Mouse (Mus musculus): ENCODE measurements around the gene Cox10. TPM values are rescaled to one million over a fixed set of nuclear protein-coding genes. Genes with fewer than 3 reads are reported as not detected.

Cox10 gene
- polyA plus RNA-seq, 1 experiment, result 10.9 TPM

GRCm38 (mm10) chr11:64000200-64000794, 79.0 kb downstream of the Cox10 start:
- DNase-seq (ENCODE audit: low read depth), result no peak

DNA sequence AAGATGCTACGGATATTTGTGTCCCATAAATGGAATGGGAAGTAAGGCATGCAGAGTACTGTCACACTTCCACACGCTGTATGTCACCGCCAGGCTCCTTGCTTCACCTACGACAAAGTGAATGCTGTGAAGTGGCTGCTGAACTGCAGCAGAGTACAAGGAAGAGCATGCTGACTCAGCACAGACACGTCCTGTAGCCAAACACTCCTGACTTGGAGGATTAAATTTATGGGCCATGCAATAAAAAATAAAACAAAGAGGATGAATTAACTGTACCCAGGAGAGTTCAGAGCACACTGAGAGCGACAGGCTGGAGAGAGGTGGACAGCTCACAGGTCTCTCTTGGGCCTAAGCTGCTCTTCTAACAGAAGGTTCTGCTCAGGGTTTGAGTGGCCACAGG, 79.8 kb downstream of the Cox10 start:
- DNase-seq (ENCODE audit: low read depth), result no peak

DNA sequence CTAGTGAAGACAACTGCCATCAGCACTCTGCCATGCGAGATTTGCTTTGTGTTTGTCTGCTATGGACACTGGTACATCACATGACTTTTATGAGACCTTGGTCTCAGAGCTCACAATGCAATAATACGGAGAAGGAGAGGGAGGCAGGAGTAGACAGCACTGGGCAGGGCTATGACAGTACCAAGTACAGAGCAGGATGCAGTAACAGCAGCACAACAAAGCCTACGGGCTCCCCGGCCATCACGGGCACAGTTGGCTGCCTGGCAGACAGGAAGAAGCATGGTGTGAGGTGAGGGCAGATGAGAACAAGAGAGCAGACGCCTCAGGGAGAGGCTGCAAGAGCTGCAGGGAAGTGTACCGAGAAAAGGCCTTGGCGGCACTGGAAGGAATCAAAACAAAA, 87.3 kb downstream of the Cox10 start:
- DNase-seq (ENCODE audit: low read depth), result no peak

GRCm38 (mm10) chr11:63990759-63991158, 88.5 kb downstream of the Cox10 start:
- no peak for DNase-seq (ENCODE audit: low read depth)

DNA sequence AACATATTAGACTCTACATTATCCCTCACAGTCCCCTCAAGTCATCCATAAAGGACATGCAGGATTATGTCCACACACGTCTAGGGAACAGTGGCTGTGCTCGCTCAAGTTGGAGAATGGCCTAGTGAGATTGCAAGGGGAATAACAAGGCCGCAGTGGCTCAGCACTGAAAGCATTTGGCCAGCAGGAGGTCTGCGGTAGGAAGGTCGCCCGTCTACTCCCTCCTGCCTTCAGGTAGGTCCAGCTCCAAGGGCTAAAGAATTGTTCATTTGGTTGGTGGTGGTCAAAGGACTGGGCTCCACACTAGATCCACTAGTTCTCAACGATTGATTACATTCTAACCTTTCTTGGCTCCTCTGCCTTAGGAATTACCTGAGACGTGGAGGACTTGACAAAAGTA, 89.0 kb downstream of the Cox10 start:
- no peak for DNase-seq (ENCODE audit: low read depth)

DNA sequence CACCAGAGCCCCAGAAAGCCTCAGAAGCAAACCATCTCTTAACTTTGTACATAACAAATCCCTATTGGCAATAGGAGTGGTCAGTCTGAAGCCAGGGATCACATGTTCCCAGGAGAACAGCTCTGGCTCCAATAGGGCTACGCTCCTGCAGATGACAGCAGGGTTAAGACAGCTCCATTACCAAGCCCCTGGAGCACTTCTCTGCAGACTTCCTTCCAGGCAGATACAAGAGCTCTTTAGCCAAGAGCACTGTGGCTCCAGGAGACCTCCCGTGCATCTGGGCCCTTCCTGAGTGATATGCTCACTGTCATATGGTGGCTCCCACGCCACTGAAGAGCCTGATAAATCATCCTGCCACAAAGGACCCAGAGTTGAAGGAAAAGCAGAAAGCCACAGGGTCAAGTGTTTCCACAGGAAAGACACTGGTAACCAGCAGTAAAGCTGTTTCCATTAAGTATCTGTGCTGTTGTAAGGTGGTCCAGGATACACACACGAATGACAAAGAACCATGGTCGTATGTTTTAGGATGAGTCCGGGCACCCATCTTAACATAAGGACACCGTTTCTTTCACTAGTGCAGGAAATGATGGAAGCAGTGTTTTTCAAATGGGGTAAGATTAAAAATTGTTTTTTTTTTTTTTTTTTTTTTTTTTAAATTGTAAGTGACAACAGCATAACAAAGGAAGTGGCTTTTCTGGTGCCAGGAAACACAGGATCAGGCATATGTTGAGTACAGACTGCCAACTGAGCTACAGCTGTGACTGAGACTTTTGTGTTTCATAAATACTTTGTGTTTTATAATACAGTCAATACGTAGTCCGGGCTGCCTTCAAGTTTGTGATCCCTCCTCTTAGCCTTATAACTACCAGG, 90.0 kb downstream of the Cox10 start:
- no peak for DNase-seq (ENCODE audit: low read depth)

- DNase-seq (ENCODE audit: low read depth), result no peak
Measured at GRCm38 (mm10) chr11:63988031-63988665, 91.1 kb downstream of the Cox10 start.

- DNase-seq (ENCODE audit: low read depth), result no peak
Measured at GRCm38 (mm10) chr11:63986710-63987109, 92.6 kb downstream of the Cox10 start.

- no peak for DNase-seq (ENCODE audit: low read depth)
Measured at GRCm38 (mm10) chr11:63985481-63985880, 93.8 kb downstream of the Cox10 start.

DNA sequence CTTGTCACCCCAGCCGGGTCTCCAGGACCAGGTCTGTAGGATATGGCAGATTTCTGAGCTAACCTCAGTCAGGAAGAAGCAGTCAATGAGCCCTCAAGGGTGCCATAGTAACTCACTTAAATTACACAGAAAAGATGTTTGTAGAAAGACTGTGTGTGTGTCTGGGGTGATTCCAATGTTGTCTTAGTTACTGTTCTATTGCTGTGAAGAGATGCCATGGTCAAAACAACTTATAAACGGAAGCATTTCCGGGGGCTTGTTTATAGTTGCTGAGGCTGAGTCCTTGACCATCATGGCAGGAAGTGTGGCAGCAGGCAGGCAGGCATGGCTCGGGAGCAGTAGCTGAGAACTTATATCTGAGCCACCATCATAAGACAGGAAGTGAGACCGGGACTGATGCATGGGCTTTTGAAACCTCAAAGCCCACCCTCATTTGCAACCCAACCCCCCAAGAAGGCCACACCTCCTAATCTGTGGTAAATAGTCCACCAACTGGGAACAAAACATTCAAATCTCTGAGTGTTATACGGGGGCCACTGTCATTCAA, 94.6 kb downstream of the Cox10 start:
- no peak for DNase-seq (ENCODE audit: low read depth)

- no peak for DNase-seq (ENCODE audit: low read depth)
Measured at GRCm38 (mm10) chr11:63977741-63978140, 101.5 kb downstream of the Cox10 start.

GRCm38 (mm10) chr11:63976775-63977174, 102.5 kb downstream of the Cox10 start:
- DNase-seq (ENCODE audit: low read depth), result no peak

DNA sequence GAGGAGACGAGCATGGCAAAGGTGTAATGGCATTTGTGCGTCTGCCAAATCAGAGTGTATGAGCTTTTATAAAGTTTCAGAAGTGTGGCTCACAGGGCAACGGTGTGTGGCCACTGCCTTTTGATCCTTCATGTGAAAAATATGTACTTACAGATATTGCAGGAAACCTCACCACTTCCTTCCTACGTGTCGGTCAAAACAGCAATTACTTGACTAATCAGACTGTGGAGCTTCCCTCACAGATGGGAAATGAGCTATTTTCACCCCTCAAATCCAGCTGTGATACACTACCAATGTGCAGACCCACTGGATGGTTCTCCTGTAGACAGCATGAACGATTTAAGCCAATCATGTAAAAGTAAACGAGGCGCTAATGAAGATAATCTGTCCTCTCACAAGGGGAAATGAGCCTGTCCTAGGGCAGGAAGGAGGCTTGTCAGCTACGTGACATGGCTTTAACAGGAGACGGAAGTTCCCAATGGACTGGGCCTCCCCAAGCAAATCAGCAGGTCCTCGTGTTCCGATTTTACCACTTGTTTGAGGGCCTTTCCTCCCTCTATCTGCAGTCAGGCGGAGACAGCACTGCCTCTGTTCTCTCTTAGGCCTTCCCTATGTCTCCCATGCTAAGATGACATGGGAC, 103.9 kb downstream of the Cox10 start:
- no peak for DNase-seq (ENCODE audit: low read depth)

DNA sequence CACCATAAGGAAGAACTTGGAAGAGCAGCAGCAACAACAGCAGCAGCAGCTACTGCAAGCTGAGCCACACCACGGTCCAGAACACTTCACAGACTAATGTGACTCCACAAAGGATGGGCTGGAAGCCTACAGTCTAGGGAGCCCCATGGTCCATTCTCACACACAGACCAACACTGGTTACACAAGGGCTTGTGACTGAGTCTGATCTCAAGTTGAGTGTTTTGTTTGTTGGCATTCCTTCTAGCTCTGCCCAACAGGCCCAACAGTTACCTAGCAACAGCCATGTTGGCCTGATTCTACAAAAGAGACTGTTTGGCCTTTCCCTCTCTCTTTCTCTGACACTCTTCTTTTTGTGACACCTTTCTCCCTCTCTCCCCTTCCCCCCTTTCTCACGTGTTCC, 105.3 kb downstream of the Cox10 start:
- no peak for DNase-seq (ENCODE audit: low read depth)

GRCm38 (mm10) chr11:63971462-63971861, 107.8 kb downstream of the Cox10 start:
- no peak for DNase-seq (ENCODE audit: low read depth)

DNA sequence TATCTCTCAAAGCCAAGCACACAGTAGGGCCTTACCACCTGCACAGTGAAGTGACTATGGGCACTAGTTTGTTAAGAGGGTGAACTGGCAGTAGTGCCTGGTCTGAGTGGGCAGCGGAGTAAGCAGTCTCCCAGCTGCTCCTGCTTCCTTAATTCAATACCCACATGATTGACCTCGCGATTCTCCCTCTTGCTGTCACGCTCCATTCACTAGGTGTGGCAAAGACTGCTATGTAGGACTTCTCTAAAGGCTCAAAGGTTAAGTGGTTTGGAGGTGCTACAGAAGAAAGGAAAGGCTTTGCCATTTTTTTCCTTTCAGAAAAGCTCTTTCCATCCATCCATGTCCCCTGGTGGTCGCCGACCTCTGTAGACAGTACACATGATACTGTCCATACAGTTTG, 108.5 kb downstream of the Cox10 start:
- DNase-seq (ENCODE audit: low read depth), result no peak

DNA sequence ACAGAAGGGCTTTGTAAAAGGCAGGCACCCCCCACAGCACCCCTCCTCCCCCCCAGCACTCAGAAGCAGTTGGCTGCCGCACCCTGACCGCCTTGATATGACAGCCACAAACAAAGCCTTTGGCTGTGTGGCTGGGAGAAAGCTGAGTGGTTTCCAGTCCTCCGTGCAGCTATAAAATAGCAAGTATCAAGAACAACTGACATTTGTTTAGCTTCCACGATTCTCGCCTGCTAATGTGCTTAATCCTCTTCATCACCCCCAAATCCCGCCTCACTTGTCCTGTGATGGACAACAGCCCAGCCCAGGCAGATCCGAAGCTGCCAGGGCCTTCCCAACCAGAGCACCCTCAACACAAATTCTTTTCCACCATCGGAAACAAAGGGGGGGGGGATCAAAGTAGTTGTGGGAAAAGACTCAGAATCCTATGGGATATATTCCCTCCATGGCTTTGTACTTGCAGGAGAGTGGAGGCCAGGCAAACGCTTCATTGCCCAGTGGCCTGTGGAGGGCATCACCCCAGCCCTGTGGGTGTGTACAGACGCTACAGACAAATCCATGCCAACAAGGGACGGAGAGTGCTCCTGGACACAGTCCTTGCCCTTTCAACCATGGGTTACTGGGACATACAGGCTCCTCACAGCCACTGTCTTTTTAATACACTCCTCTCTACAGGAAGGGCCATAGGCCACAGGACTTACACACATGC, 109.9 kb downstream of the Cox10 start:
- DNase-seq (ENCODE audit: low read depth), result no peak

DNA sequence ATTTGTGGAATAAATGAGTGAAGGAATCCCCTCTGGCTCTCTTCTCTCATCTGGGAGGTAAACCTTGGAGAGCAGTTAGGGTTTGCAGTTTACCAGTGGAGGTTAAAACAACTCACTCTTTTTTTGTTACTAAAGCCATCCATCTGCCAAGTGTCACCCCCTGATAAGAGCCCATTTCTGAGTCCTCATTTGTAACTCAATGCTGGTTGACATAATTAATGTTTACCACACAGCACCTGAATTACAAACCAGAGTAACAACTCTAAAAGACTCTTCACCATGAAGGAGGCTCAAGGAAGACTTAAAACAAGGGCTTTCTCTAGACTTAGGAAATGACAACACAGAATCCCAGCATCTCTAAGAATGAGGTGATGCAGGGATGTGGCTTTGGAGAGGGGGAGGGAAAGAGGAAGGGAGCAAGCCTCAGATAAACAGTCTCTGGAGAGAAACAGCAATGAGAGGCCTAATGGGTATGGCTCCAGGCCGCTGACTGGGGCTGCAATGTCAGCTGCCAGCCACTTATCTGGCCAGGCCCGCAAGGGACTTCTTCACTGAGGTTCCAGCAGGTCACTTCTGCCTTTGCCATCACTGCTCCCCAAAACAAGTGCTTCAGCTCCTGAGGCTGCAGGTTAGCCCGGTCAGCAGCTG, 110.8 kb downstream of the Cox10 start:
- DNase-seq (ENCODE audit: low read depth), result no peak

GRCm38 (mm10) chr11:63967641-63968387, 111.5 kb downstream of the Cox10 start:
- no peak for DNase-seq (ENCODE audit: low read depth)

GRCm38 (mm10) chr11:63965437-63965836, 113.8 kb downstream of the Cox10 start:
- DNase-seq (ENCODE audit: low read depth), result no peak

All from gonadal fat pad, adult 2 months (tissue).